Mouse (Mus musculus) hindbrain, embryonic 14.5 days (tissue): ENCODE measurements at regions not wholly inside any gene's neighbourhood (a gene's known extent, or its start where the extent isn't known, plus 50 kb on each side); places are given as distances from the start of the nearest gene placed in this dataset.

ENCODE experiments used
- ATAC-seq: fragments of 200-750 bp; cut with Nextera tagmentation; 2 replicates; pipeline ENCODE4 v1.8.0; 2017; ENCODE audit warnings: moderate number of reproducible peaks, mild to moderate bottlenecking, moderate TSS enrichment, moderate library complexity; ENCODE audit not compliant: low FRiP score
- DNase-seq: peaks from one replicate; pipeline ENCODE4 v3.0.0-alpha.2; 2015; ENCODE audit warnings: low spot score
- H3K27ac ChIP-seq: fragments of 300-500 bp; sonication (generic); 2 replicates; pipeline ENCODE4 v1.5.1; 2014; ENCODE audit warnings: mild to moderate bottlenecking, moderate library complexity
- H3K27me3 ChIP-seq: fragments of 300-500 bp; sonication (generic); 2 replicates; pipeline ENCODE4 v1.6.1; 2014; ENCODE audit warnings: mild to moderate bottlenecking, low read length, mixed read lengths; ENCODE audit not compliant: control insufficient read depth, insufficient read depth
- H3K36me3 ChIP-seq: fragments of 300-500 bp; sonication (generic); replicated peaks from 2 replicates; pipeline ENCODE4 v1.6.1; 2014; ENCODE audit not compliant: control insufficient read depth, insufficient read depth
- H3K4me1 ChIP-seq: fragments of 300-500 bp; sonication (generic); replicated peaks from 2 replicates; pipeline ENCODE4 v1.6.1; 2014; ENCODE audit warnings: antibody characterized with exemption, low read length, mixed read lengths; ENCODE audit not compliant: control insufficient read depth, insufficient read depth
- H3K4me2 ChIP-seq: fragments of 300-500 bp; sonication (generic); replicated peaks from 2 replicates; pipeline ENCODE4 v1.6.1; 2014; ENCODE audit warnings: mild to moderate bottlenecking, moderate library complexity
- H3K4me3 ChIP-seq: fragments of 300-500 bp; sonication (generic); replicated peaks from 2 replicates; pipeline ENCODE4 v1.5.1; 2014; ENCODE audit warnings: mild to moderate bottlenecking, low read length
- H3K9ac ChIP-seq: fragments of 300-500 bp; sonication (generic); 2 replicates; pipeline ENCODE4 v1.6.1; 2014
- H3K9me3 ChIP-seq: fragments of 300-500 bp; sonication (generic); 2 replicates; pipeline ENCODE4 v1.6.1; 2016; ENCODE audit warnings: low read length; ENCODE audit not compliant: control insufficient read depth
- WGBS: fragments of 180-500 bp; shearing (Covaris S2); extraction: QIAGEN DNeasy Blood & Tissue Kit; methylation state at CpG from one replicate; pipeline ENCODE4 v1.1.7; 2014; 5-methylcytosine and 5-hydroxymethylcytosine counted together

DNA sequence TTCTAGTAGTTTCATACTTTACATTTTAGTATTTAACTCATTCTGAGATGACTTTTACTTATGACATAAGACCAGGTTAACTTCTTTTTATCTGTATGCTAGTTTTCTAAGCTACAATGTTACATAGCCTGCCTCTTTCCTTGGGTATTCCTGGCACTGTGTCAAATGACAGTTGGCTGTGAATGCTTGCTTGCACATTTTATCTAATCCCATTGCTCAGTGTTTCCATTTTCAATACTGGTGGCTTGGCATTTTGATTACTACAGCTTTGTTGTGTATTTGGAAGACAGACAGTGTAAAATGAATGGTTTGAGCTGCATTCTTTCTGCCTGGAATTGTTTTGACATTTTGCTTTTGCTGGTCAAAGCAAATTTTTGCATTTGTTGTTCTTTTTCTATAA is 1359.2 kb downstream of the Defb40 start:
- H3K27ac ChIP-seq = no peak overlapping the region
- no peak overlapping the region for H3K4me2 ChIP-seq
- H3K4me3 ChIP-seq = no peak overlapping the region
- ATAC-seq (no peak), DNase-seq (no peak)
- no peak overlapping the region for H3K9ac ChIP-seq
- no peaks in the 10 kb centered on the region for H3K9me3 ChIP-seq
- no peaks in the 10 kb centered on the region for H3K36me3 ChIP-seq
- no peaks in the 10 kb centered on the region for H3K4me1 ChIP-seq
- H3K27me3 ChIP-seq = no peaks in the 10 kb centered on the region

DNA sequence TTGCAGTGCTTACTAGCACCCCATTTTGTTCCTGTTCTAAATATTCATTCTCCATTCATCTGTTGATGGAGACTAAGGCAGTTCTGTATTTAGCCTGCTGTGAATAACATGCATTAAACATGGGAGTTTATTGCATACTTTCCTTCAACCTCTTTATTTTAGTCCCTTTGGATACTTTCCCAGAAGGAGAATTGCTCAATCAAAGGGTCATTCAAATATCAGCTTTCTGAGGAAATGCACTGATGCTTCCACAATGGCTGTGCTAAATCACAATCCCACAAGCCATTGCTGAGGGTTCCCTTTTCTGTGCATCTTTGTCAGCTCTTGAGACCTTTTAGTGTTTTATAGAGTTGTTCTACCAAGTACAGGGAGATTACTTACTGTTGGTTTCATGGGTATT is 1359.9 kb downstream of the Defb40 start:
- Histone ChIP-seq H3K36me3 (no peaks in the 10 kb centered on the region), H3K9me3 (no peaks in the 10 kb centered on the region), H3K9ac (no peak overlapping the region), H3K4me3 (no peak overlapping the region), H3K4me2 (no peak overlapping the region), H3K27me3 (no peaks in the 10 kb centered on the region), H3K27ac (no peak overlapping the region), H3K4me1 (no peaks in the 10 kb centered on the region)
- peak; percentile 48; the same call in 1 of the 2 replicates for ATAC-seq
- no peak for DNase-seq

DNA sequence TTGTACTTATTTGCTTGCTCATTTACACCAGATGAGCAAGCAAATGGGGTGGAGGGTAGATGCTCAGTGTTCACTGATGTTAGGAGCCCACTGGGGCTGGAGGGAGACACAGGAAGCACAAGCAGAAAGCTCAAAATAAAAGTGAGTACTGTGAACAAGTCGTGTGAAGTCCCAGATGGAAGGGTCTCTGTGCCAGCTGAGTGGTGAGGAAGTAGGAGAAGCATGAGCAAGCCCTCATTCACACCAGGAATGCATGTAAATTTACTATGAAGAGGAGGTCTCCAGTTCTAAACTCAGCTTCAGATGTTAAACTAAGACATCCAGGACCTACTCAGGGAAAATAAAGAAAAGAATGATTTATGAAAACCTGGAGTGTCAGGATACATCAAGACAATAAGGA is 1375.2 kb downstream of the Defb40 start:
- WGBS = 43% methylated on average over 1 of the region's 1 CpGs
- no peaks in the 10 kb centered on the region for H3K27me3 ChIP-seq
- no peak overlapping the region for H3K27ac ChIP-seq
- no peak overlapping the region for H3K4me3 ChIP-seq
- no peak for DNase-seq
- no peak overlapping the region for H3K4me2 ChIP-seq
- H3K9ac ChIP-seq = no peak overlapping the region
- H3K4me1 ChIP-seq = no peaks in the 10 kb centered on the region
- H3K36me3 ChIP-seq = no peaks in the 10 kb centered on the region
- ATAC-seq = no peak
- no peaks in the 10 kb centered on the region for H3K9me3 ChIP-seq

DNA sequence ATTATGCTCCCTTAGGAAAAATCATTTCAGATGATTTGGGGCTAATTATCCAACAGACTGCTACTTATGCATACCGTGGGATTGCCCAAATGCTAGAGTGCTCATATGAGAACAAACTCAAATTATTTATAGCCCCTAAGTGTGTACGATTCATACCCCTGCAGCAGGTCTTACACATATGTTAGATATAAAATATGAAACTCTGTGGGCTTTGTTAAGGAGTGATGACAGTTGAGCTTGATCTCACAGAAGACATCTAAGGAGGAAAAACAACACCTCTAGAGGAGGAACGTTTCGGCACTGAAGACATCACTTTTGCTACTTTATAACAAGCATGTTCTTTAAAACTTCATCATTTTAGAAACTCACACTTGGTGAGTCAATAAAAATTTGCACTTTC is 1379.3 kb downstream of the Defb40 start:
- Histone ChIP-seq H3K9me3 (no peaks in the 10 kb centered on the region), H3K36me3 (no peaks in the 10 kb centered on the region), H3K4me2 (no peak overlapping the region), H3K27me3 (no peaks in the 10 kb centered on the region), H3K9ac (no peak overlapping the region), H3K4me3 (no peak overlapping the region), H3K27ac (no peak overlapping the region), H3K4me1 (no peaks in the 10 kb centered on the region)
- no peak for DNase-seq
- no peak for ATAC-seq
- 81% methylated on average over 4 of the region's 4 CpGs for WGBS

DNA sequence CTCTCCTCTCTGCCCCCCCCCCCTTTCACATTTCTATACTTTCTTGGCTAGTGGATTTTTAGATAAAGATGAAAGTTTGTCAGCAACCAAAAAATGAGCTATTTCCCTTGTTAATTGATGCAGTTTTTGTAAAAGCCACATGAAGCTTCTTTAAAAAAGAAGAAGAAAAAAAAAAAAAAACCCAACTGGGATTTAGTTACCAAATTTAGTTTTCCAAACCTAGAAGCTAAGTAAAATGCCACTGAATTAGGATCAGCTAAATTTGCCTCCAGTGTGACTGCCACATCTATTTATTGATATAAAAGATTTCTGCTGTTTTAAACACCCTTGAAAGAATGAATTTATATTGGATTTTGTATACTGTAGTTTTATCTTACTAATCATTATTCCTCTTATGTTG is 1381.5 kb downstream of the Defb40 start:
- Histone ChIP-seq H3K36me3 (no peaks in the 10 kb centered on the region), H3K4me2 (no peak overlapping the region), H3K9me3 (no peaks in the 10 kb centered on the region), H3K4me1 (no peaks in the 10 kb centered on the region), H3K27ac (no peak overlapping the region), H3K9ac (no peak overlapping the region), H3K4me3 (no peak overlapping the region), H3K27me3 (no peaks in the 10 kb centered on the region)
- DNase-seq = no peak
- no peak for ATAC-seq

DNA sequence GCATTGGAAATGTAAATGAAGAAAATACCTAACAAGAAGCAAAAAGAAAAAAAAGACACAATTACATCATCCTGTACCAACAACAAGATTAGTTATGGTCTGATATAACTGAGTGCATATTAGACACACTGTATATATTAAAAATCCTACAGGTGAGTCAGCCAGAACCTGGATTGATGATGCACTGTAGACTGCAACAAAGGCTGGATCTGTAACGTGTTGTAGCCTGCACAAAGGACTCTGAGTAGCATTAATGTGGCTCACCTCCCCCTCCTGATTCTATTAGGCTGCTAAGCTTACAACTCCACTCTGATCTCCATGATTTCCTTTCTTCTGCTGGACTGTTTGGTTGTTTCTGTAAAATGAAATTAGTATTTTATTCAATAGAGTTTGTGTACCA is 1383.4 kb downstream of the Defb40 start:
- Histone ChIP-seq H3K4me3 (no peak overlapping the region), H3K4me2 (no peak overlapping the region), H3K9ac (no peak overlapping the region), H3K36me3 (no peaks in the 10 kb centered on the region), H3K9me3 (no peaks in the 10 kb centered on the region), H3K27me3 (no peaks in the 10 kb centered on the region), H3K27ac (no peak overlapping the region), H3K4me1 (no peaks in the 10 kb centered on the region)
- WGBS = 60% methylated on average over 1 of the region's 1 CpGs
- ATAC-seq (no peak), DNase-seq (no peak)

DNA sequence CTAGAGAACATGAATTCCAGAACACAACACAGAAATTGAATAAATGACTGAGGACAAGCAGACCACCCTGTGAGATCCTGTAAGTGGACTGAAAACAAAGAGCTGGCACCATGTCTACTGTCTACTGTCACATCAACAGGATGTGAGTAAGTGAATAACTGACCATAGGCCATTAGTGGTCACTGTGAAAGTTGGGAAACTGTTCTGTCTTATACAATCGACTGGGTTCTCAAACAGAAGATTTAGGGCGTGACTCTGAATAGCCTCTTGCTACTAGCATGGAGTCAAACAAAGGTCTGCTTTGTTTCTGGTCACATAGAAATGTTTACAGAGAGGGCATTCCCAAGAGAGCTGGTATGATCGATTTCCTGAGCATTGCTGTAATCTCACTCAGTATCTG is 1387.9 kb downstream of the Defb40 start:
- Histone ChIP-seq H3K9me3 (no peaks in the 10 kb centered on the region), H3K4me3 (no peak overlapping the region), H3K4me1 (0 out of 2 replicates have a peak, but pooled peaks cover 5% of the 10 kb centered on the region), H3K27ac (no peak overlapping the region), H3K4me2 (no peak overlapping the region), H3K36me3 (no peaks in the 10 kb centered on the region), H3K27me3 (no peaks in the 10 kb centered on the region), H3K9ac (no peak overlapping the region)
- no peak for ATAC-seq
- DNase-seq = no peak
- WGBS = 76% methylated on average over 3 of the region's 3 CpGs

DNA sequence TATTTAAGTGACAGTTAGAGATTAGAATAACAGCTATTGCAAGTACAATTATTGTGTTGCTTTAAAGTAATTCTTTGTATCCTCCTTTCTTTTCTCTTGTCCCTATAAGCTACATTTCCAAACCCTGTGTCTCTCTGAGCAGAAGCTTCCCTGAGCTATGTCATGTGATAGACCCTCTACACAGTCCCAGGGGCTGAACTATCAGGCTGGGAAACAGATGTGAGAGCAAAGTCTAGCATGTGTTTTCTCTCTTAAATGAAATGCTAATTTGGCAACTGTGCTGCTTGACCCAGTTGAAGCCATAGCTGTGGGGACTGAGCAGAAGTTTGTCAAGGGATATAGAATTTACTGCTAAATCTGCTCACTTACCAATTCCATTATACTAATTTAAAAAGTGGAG is 1389.9 kb downstream of the Defb40 start:
- Histone ChIP-seq H3K4me1 (0 out of 2 replicates have a peak, but pooled peaks cover 5% of the 10 kb centered on the region), H3K4me3 (no peak overlapping the region), H3K36me3 (no peaks in the 10 kb centered on the region), H3K4me2 (no peak overlapping the region), H3K9ac (no peak overlapping the region), H3K27me3 (no peaks in the 10 kb centered on the region), H3K27ac (no peak overlapping the region), H3K9me3 (no peaks in the 10 kb centered on the region)
- DNase-seq = no peak
- no peak for ATAC-seq

DNA sequence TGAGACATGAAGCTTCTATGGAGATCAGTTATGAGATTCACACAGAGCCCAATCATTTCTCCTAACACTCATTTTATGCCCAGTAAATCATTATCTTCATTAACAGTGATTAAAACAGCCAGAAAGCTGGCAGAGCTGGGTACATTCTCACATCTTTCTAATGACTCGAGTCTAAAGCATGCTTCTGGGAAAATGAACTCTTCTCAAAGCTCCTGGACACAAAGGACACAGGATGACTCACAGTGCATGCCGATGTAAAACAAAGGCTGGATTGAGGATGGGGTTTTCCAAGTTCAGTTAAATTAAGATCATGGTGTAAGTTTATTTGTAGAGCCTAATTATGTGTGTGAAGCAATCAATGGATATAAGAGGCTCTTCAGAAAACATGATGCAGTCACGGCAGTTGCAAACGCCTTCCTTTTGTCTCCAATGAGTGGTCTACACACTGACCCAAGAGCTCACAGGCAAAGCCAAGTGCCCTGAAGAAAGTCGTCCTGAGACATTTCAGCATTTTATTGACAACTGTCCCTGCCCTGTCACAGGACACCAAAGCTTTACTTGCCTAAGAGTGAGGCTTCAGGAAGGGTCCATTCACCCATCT is 1390.7 kb downstream of the Defb40 start:
- WGBS = 63% methylated on average over 5 of the region's 5 CpGs
- Histone ChIP-seq H3K27ac (no peak overlapping the region), H3K4me2 (no peak overlapping the region), H3K27me3 (no peaks in the 10 kb centered on the region), H3K4me3 (no peak overlapping the region), H3K9me3 (no peaks in the 10 kb centered on the region), H3K9ac (no peak overlapping the region), H3K4me1 (0 out of 2 replicates have a peak, but pooled peaks cover 5% of the 10 kb centered on the region), H3K36me3 (no peaks in the 10 kb centered on the region)
- no peak for ATAC-seq
- DNase-seq = no peak
